Mouse (Mus musculus) G1E (cell line): ENCODE results near the gene Rassf2.

Experiments
- CTCF ChIP-seq: IDR thresholded peaks from 2 replicates; pipeline ENCODE4 v1.5.1; 2012; ENCODE audit warnings: low read depth, low read length, inconsistent platforms, mixed read lengths
- GATA1 ChIP-seq: IDR thresholded peaks from 2 replicates; pipeline ENCODE4 v1.6.1; 2012; ENCODE audit warnings: borderline replicate concordance, low read length, inconsistent platforms, mixed read lengths
- GATA2 ChIP-seq: IDR thresholded peaks from 2 replicates; pipeline ENCODE4 v1.6.1; 2012; ENCODE audit warnings: low read depth, low read length, inconsistent platforms, borderline replicate concordance
- POLR2AphosphoS5 ChIP-seq: IDR thresholded peaks from 2 replicates; pipeline ENCODE4 v1.6.1; 2012; ENCODE audit warnings: low read depth, low read length, inconsistent platforms; ENCODE audit not compliant: insufficient replicate concordance
- TAL1 ChIP-seq: conservative IDR thresholded peaks from 2 replicates; pipeline ENCODE4 v1.6.1; 2012; ENCODE audit warnings: low read depth, low read length, inconsistent platforms, mixed read lengths

- no peak for TF ChIP-seq CTCF
- TF ChIP-seq TAL1, result no peak
- TF ChIP-seq GATA1, result no peak
- no peak for TF ChIP-seq POLR2AphosphoS5
- no peak for TF ChIP-seq GATA2
Measured at GRCm38 (mm10) chr2:131988550-131988949, 41.5 kb downstream of the Rassf2 start.
